Mouse (Mus musculus): Measurements from ENCODE around the gene Parp9.
A peak's percentile ranks its signal among the peaks of the same experiment; 100 is the strongest.

DNA sequence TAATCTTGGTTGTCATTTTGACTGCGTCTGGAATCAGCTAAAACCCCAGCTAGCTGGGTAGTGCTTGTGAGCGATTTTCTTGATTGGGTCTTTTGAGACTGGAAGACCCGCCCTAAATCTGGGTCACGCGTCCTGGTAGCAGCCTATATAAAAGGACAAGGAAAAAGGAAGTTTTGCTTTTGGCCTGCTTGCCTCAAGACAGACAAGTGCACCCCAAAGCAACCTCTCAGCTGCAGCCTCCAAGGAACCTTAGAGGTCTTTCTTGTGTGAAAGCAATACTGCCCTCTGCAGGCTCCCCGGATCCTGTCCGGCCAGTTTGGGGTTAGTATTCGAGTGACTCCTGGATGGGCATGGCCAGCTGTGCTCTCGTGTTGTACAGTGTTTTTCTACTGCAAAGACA is 1.4 kb downstream of the Parp9 start:
- TF ChIP-seq CTCF (IDR thresholded peaks at IDR 0.05) (peak; percentile 92), POLR2A (IDR thresholded peaks at IDR 0.05; ENCODE audit: insufficient read depth, low read depth, low read length) (peak; percentile 85), EP300 (IDR thresholded peaks at IDR 0.05; ENCODE audit: insufficient read depth, low read depth, low read length) (peak; percentile 77; the same call in 1 of the 2 replicates)

Data from heart, adult 2 months (tissue).